Mouse (Mus musculus) heart, embryonic 12.5 days (tissue): ENCODE results near the gene Rxfp2. TPM values are rescaled to one million over a fixed set of nuclear protein-coding genes. Genes with fewer than 3 reads are reported as not detected.

ENCODE experiments used
- ATAC-seq: fragments of 200-750 bp; cut with Nextera tagmentation; 2 replicates; pipeline ENCODE4 v1.8.0; 2017; ENCODE audit warnings: moderate TSS enrichment, moderate library complexity; ENCODE audit not compliant: insufficient number of reproducible peaks, low FRiP score
- H3K27ac ChIP-seq: fragments of 300-500 bp; sonication (generic); 2 replicates; pipeline ENCODE4 v1.5.1; 2016; ENCODE audit warnings: mild to moderate bottlenecking, moderate library complexity; ENCODE audit not compliant: poor library complexity, severe bottlenecking
- H3K27me3 ChIP-seq: fragments of 300-500 bp; sonication (generic); replicated peaks from 2 replicates; pipeline ENCODE4 v1.6.1; 2016; ENCODE audit warnings: mild to moderate bottlenecking, moderate library complexity
- H3K36me3 ChIP-seq: fragments of 300-500 bp; sonication (generic); 2 replicates; pipeline ENCODE4 v1.6.1; 2016; ENCODE audit warnings: mild to moderate bottlenecking, moderate library complexity
- H3K4me1 ChIP-seq: fragments of 300-500 bp; sonication (generic); replicated peaks from 2 replicates; pipeline ENCODE4 v1.6.1; 2016; ENCODE audit warnings: mild to moderate bottlenecking
- H3K4me2 ChIP-seq: fragments of 300-500 bp; sonication (generic); 2 replicates; pipeline ENCODE4 v1.6.1; 2016; ENCODE audit warnings: mild to moderate bottlenecking, moderate library complexity
- H3K4me3 ChIP-seq: fragments of 300-500 bp; sonication (generic); 2 replicates; pipeline ENCODE4 v1.5.1; 2016; ENCODE audit warnings: mild to moderate bottlenecking
- H3K9ac ChIP-seq: fragments of 300-500 bp; sonication (generic); 2 replicates; pipeline ENCODE4 v1.6.1; 2016; ENCODE audit warnings: mild to moderate bottlenecking, moderate library complexity
- H3K9me3 ChIP-seq: fragments of 300-500 bp; sonication (generic); replicated peaks from 2 replicates; pipeline ENCODE4 v1.6.1; 2016; ENCODE audit warnings: mild to moderate bottlenecking, moderate library complexity
- WGBS: fragments of 180-500 bp; shearing (Covaris S2); methylation state at CpG from one replicate; pipeline ENCODE4 v1.1.7; 2016; 5-methylcytosine and 5-hydroxymethylcytosine counted together
- polyA plus RNA-seq: library from polyadenylated mRNA; unstranded; fragments of >200 nt; fragmentation: Nextera tagmentation; extraction: Ambion mirVana; gene quantifications from 2 replicates; pipeline ENCODE4 v1.2.1, GENCODE M21; 2016

Rxfp2 gene
- polyA plus RNA-seq = 0.23 and 0.45 TPM in 2 replicates

DNA sequence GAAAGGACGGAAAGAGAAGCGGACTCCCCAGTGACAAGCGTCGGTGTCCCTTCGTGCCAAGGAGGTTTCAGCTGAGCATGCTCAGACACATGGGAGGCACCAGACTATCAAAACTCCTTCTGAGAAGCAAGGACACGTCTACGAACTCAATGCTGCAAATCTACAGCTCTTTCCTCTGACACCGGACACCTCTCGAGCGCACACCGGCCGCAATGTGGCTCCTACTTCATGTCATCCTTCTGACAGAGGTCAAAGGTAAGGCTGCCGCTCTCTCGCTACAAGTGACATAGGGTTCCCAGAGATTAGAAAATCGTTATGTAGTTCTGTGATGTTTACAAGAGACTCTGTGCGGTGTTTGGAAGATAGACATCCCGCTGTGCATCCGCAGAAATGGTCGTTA lies at the start of gene Rxfp2:
TSS of gene Rxfp2 (plus strand) at position 20 of the 400 bp plus-strand sequence.
- H3K9me3 ChIP-seq = peaks cover 9% of the 10 kb centered on the region; the same call in 1 of the 2 replicates
- no peak within 1 kb of the TSS for H3K9ac ChIP-seq
- no peak within 1 kb of the TSS for H3K4me2 ChIP-seq
- H3K27me3 ChIP-seq = 0 out of 2 replicates have a peak, but pooled peaks cover 3% of the 10 kb centered on the region
- H3K4me3 ChIP-seq = no peak within 1 kb of the TSS
- ATAC-seq = no peak
- 66% methylated on average over 19 of the region's 19 CpGs for WGBS
- H3K36me3 ChIP-seq = no peaks in the 10 kb centered on the region
- H3K4me1 ChIP-seq = no peaks in the 10 kb centered on the region
- H3K27ac ChIP-seq = no peak within 1 kb of the TSS

DNA sequence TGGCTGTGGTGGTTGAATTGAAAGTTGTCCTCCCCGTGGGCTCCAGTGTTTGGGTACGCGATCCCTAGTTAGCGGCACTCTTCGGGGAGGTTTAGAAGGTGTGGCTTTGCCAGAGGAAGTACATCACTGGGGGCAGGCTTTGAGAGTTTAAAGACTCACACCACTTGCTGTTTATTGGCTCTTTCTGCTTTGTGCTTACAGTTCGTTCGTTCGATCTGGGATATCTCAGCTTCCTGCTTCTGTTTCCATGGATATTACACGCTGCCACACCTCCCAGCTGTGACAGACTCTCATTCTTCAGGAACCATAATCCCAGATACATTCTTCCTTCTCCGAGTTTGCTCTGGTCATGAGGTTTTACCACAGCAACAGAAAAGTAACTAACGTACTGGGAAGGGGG lies 48.2 kb upstream of the Rxfp2 start:
- no peak overlapping the region for H3K4me3 ChIP-seq
- no peaks in the 10 kb centered on the region for H3K4me1 ChIP-seq
- H3K27me3 ChIP-seq = no peaks in the 10 kb centered on the region
- no peaks in the 10 kb centered on the region for H3K36me3 ChIP-seq
- H3K9me3 ChIP-seq = no peaks in the 10 kb centered on the region; the same call in 1 of the 2 replicates
- 85% methylated on average over 11 of the region's 11 CpGs for WGBS
- no peak overlapping the region for H3K9ac ChIP-seq
- H3K4me2 ChIP-seq = no peak overlapping the region
- ATAC-seq = no peak
- no peak overlapping the region for H3K27ac ChIP-seq

DNA sequence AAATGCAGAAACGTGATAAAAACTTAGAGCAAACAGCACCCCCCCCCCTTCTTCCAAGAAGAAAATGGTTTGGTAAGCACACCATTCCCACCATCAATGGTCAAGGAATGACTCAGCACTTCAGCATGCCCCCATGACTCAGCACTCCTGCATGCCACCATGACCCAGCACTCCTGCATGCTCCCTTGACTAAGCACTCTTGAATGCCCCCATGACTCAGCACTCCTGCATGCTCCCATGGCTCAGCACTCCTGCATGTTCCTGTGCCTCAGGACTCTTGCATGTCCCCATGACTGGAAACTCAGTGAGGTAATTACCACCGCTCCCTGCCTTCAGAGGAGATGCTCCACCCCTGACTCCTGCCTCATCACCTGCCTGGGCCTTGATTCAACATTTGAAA lies 41.4 kb upstream of the Rxfp2 start:
- ATAC-seq = no peak
- Histone ChIP-seq H3K9ac (no peak overlapping the region), H3K27ac (no peak overlapping the region), H3K9me3 (peaks cover 15% of the 10 kb centered on the region), H3K4me3 (no peak overlapping the region), H3K4me1 (no peaks in the 10 kb centered on the region), H3K36me3 (no peaks in the 10 kb centered on the region), H3K4me2 (no peak overlapping the region), H3K27me3 (no peaks in the 10 kb centered on the region)
- WGBS = 73% methylated on average over 2 of the region's 2 CpGs

GRCm38 (mm10) chr5:149983621-149984020 lies 34.9 kb upstream of the Rxfp2 start:
- 75% methylated on average over 4 of the region's 4 CpGs for WGBS
- Histone ChIP-seq H3K9ac (no peak overlapping the region), H3K4me3 (no peak overlapping the region), H3K27me3 (no peaks in the 10 kb centered on the region), H3K4me2 (no peak overlapping the region), H3K36me3 (no peaks in the 10 kb centered on the region), H3K9me3 (no peaks in the 10 kb centered on the region), H3K4me1 (no peaks in the 10 kb centered on the region), H3K27ac (no peak overlapping the region)
- no peak for ATAC-seq

DNA sequence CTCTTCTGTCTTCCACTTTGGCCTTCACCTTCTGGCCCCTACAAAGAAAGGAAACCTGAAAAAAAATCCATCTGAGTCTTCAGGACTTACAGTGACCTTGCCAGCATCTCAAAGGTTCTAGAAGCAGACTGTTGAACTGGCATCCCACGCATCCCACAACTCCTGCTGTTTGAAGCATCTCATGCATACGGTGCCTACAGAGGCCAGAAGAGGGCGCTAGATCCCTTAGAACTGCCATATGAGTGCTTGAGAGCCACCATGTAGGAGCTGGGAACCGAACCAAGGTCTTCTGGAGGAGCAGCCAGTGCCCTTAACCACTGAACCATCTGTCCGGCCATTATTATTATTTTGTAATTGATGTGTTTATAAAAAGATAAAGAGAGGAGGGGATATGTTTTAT lies 23.9 kb upstream of the Rxfp2 start:
- H3K4me3 ChIP-seq = no peak overlapping the region
- H3K36me3 ChIP-seq = no peaks in the 10 kb centered on the region
- 63% methylated on average over 5 of the region's 5 CpGs for WGBS
- H3K4me1 ChIP-seq = no peaks in the 10 kb centered on the region
- H3K27ac ChIP-seq = no peak overlapping the region
- H3K9ac ChIP-seq = no peak overlapping the region
- H3K27me3 ChIP-seq = no peaks in the 10 kb centered on the region
- ATAC-seq = no peak
- H3K4me2 ChIP-seq = no peak overlapping the region
- peaks cover 5% of the 10 kb centered on the region; the same call in 1 of the 2 replicates for H3K9me3 ChIP-seq

DNA sequence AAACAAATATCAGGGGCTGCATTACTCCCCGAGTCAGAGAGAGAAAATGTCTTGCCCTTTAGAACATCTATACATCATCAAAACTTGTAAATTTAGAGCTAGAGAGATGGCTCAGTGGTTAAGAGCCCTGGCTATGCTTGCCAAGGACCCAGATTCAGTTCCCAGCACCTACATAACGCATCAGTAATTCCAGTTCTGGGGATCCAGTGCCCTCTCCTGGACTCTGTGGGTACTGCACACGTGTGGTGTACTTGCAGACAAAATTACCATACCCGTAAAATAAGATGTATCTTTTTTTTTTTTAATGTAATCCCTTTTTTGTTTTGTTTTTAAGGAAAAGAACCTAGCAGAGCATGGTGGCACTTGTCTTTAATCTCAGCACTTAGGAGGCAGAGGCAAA lies 21.9 kb upstream of the Rxfp2 start:
- H3K4me2 ChIP-seq = no peak overlapping the region
- peaks cover 5% of the 10 kb centered on the region; the same call in 1 of the 2 replicates for H3K9me3 ChIP-seq
- no peak overlapping the region for H3K9ac ChIP-seq
- H3K27me3 ChIP-seq = no peaks in the 10 kb centered on the region
- no peak for ATAC-seq
- H3K36me3 ChIP-seq = no peaks in the 10 kb centered on the region
- WGBS = 87% methylated on average over 4 of the region's 4 CpGs
- no peak overlapping the region for H3K27ac ChIP-seq
- H3K4me1 ChIP-seq = no peaks in the 10 kb centered on the region
- H3K4me3 ChIP-seq = no peak overlapping the region

GRCm38 (mm10) chr5:149997321-149998034 lies 21.0 kb upstream of the Rxfp2 start:
- no peak overlapping the region for H3K9ac ChIP-seq
- no peak overlapping the region for H3K27ac ChIP-seq
- H3K36me3 ChIP-seq = no peaks in the 10 kb centered on the region
- no peaks in the 10 kb centered on the region for H3K4me1 ChIP-seq
- WGBS = 74% methylated on average over 22 of the region's 22 CpGs
- ATAC-seq = no peak
- H3K9me3 ChIP-seq = peaks cover 5% of the 10 kb centered on the region; the same call in 1 of the 2 replicates
- no peak overlapping the region for H3K4me3 ChIP-seq
- H3K27me3 ChIP-seq = no peaks in the 10 kb centered on the region
- no peak overlapping the region for H3K4me2 ChIP-seq

GRCm38 (mm10) chr5:149998311-149998710 lies 20.2 kb upstream of the Rxfp2 start:
- no peak overlapping the region for H3K4me2 ChIP-seq
- WGBS = 84% methylated on average over 7 of the region's 7 CpGs
- H3K4me3 ChIP-seq = no peak overlapping the region
- no peak for ATAC-seq
- no peaks in the 10 kb centered on the region for H3K4me1 ChIP-seq
- H3K27me3 ChIP-seq = no peaks in the 10 kb centered on the region
- H3K27ac ChIP-seq = no peak overlapping the region
- no peak overlapping the region for H3K9ac ChIP-seq
- peaks cover 5% of the 10 kb centered on the region; the same call in 1 of the 2 replicates for H3K9me3 ChIP-seq
- no peaks in the 10 kb centered on the region for H3K36me3 ChIP-seq

DNA sequence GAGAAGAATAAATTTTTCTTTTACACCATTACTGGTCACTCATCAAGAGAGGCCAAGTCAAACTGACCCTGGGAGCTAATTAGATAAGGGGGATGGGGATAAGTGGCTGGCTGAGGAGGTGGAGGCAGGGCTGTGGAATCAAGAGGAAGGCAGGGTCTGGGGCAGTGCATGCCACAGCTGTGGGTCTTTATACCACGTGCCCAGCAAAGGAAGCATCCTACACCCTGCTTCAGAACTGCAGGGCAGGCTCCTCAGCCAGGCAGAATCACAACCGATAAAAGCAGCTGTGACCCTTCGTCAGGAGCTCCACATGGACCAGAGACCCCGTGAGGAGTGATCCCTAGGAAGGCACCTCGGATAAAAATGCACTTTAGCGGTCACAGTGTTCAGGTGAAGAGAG lies 13.1 kb upstream of the Rxfp2 start:
- Histone ChIP-seq H3K27me3 (no peaks in the 10 kb centered on the region), H3K9me3 (no peaks in the 10 kb centered on the region), H3K9ac (no peak overlapping the region), H3K4me2 (no peak overlapping the region), H3K4me1 (no peaks in the 10 kb centered on the region), H3K27ac (no peak overlapping the region), H3K36me3 (no peaks in the 10 kb centered on the region), H3K4me3 (no peak overlapping the region)
- ATAC-seq = no peak
- WGBS = 34% methylated on average over 6 of the region's 6 CpGs

DNA sequence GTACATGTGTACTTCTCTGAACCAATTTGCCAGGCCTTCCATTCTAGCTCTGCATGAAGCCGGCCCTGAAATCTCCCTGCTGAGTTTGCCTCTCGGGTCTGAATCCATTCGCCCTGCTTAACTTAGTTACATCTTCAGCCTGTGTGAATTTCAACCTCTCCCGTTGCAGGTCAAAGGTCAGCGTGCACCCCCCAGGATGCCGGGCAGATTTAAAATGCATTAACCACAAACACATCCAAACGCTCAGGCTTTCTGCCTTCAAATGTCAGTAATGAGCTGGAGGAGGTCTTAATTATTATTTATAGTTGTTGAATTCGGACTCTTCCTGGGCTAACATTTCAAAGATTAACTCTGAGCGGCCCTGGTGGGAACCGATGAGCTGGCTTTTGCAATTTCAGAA lies 1.6 kb upstream of the Rxfp2 start:
- Histone ChIP-seq H3K9ac (no peak overlapping the region), H3K4me1 (no peaks in the 10 kb centered on the region), H3K4me2 (no peak overlapping the region), H3K27ac (no peak overlapping the region), H3K9me3 (peaks cover 6% of the 10 kb centered on the region; the same call in 1 of the 2 replicates), H3K4me3 (no peak overlapping the region), H3K36me3 (no peaks in the 10 kb centered on the region), H3K27me3 (0 out of 2 replicates have a peak, but pooled peaks cover 3% of the 10 kb centered on the region)
- 56% methylated on average over 10 of the region's 10 CpGs for WGBS
- no peak for ATAC-seq

DNA sequence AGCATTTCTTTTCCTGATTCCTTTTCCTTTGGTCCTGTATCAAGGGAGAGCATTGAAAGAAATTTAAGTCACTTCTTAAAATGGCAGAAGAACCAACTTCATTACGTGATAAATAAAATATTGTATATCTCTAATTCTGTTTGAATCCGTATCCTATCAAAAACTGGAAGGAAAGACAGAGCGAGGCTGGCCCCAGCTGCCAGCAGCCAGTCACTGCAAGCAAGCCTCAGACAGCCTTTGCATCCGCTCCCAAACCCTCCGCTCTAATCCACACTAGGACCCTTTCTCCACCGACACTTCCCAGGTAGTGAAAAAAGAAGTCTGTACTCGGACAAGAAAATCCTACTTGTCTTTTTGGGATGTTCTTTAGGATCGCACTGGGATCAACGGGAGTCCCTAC lies 803 bp upstream of the Rxfp2 start:
- no peaks in the 10 kb centered on the region for H3K36me3 ChIP-seq
- 51% methylated on average over 9 of the region's 9 CpGs for WGBS
- ATAC-seq = no peak
- no peak overlapping the region for H3K4me3 ChIP-seq
- peaks cover 6% of the 10 kb centered on the region; the same call in 1 of the 2 replicates for H3K9me3 ChIP-seq
- no peak overlapping the region for H3K4me2 ChIP-seq
- no peaks in the 10 kb centered on the region for H3K4me1 ChIP-seq
- H3K27ac ChIP-seq = no peak overlapping the region
- H3K27me3 ChIP-seq = 0 out of 2 replicates have a peak, but pooled peaks cover 3% of the 10 kb centered on the region
- H3K9ac ChIP-seq = no peak overlapping the region
